Mouse (Mus musculus): Measurements from ENCODE around the gene Ptgfr.

GRCm38 (mm10) chr3:151818265-151818664 is 19.2 kb downstream of the Ptgfr start:
- TF ChIP-seq CTCF (conservative IDR thresholded peaks at IDR 0.05; ENCODE audit: low read length) (peak; percentile 29), POU5F1 (IDR thresholded peaks at IDR 0.05; ENCODE audit: borderline replicate concordance, low read length) (no peak), NANOG (IDR thresholded peaks at IDR 0.05; ENCODE audit: borderline replicate concordance, low read length) (no peak)
